Mouse (Mus musculus) spleen, embryonic (tissue): ENCODE measurements around the gene Unc45b.
"Not testable (repeated sequence)": the region's sequence is repeated elsewhere in the genome, so short reads cannot be mapped to it uniquely, and the experiment has no call there.

Experiments
- CTCF ChIA-PET: fragments of 350-600 bp; sonication (Branson Sonifier 250); formaldehyde crosslinking; loops from one replicate; lab custom pipeline; 2022; lab: Charles Lee

Unc45b gene

DNA sequence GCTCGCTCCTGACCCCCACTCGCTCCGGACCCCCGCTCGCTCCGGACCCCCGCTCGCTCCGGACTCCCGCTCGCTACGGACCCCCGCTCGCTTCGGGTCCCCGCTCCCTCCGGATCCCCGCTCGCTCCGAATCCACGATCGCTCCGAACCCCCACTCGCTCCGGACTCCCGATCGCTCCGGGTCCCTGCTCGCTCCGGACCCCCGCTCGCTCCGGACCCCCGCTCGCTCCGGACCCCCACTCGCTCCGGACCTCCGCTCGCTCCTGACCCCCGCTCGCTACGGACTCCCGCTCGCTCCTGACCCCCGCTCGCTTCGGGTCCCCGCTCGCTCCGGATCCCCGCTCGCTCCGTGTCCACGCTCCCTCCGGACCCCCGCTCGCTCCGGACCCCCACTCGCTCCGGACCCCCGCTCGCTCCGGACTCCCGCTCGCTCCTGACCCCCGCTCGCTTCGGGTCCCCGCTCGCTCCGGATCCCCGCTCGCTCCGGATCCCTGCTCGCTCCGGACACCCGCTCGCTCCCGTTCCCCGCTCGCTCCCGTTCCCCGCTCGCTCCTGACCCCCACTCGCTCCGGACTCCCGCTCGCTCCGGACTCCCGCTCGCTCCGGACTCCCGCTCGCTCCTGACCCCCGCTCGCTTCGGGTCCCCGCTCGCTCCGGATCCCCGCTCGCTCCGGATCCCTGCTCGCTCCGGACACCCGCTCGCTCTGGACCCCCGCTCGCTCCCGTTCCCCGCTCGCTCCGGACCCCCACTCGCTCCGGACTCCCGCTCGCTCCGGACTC lies 21.5 kb downstream of the Unc45b start:
- CTCF ChIA-PET: not testable (repeated sequence)

GRCm38 (mm10) chr11:82933186-82933585 lies 22.8 kb downstream of the Unc45b start:
- CTCF ChIA-PET: interaction anchor here (0.7 kb wide), 1 partner anchor 23 kb away, joined by 5 read pairs; no protein-coding TSS in a partner anchor

GRCm38 (mm10) chr11:82943336-82943735 lies 33.0 kb downstream of the Unc45b start:
- CTCF ChIA-PET: no interaction called here

DNA sequence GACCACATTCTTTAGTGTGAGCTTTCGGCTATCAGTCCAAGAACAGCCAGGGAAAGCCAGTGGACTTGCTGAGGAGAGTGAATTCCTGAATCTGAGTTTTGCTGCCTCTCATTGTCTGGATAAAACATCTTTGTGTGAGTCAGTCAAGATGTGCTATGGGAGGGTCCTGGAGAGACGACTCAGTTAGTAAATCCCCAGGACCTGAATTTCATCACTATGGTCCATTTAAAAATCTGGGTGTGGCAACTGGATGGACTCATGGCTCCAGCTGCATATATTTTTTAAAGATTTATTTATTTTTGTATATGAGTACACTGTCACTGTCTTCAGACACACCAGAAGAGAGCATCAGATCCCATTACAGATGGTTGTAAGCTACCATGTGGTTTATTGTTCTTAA lies 35.3 kb downstream of the Unc45b start:
- CTCF ChIA-PET: interaction anchor here (0.7 kb wide), 1 partner anchor 269 kb away, joined by 6 read pairs; no protein-coding TSS in a partner anchor

DNA sequence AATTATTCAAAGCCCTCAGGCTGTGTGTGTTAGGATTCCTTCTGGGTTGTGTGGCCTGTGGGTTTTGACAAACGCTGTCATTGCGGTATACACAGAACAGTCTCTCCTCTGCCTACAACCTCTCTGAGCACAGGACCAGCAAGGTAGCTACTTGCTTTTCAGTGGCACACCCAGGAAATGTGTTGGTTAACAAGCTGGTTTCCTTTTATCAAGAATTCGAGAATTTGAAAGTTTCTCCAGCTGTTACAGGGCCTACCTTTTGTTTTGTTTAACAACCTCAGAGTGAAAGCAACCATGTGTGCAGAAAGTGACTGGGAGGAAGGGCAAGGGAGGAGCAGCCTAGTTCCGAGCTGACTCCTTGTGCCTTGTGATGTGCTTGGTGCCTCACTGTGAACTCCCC lies 37.1 kb downstream of the Unc45b start:
- CTCF ChIA-PET: no interaction called here

DNA sequence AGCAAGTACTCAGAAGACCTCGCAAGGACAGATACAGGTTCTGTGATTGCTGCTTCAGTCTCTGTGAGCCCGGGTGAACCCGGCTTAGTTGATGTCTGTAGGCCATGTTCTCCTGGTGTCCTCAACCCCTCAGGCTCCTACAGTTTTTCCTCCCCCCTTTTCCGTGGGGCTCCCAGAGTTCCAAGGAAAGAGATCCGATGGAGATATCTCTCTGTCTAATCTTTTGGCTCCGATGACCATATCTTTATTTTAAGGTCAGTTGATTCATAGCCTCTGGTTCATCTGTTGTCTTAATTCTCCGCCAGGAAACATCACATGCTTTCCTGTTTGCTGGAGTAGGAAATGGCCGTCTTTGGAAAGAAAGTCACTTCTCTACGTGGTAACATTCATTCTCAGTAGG lies 38.7 kb downstream of the Unc45b start:
- CTCF ChIA-PET: no interaction called here

- CTCF ChIA-PET: no interaction called here
Measured at GRCm38 (mm10) chr11:82950736-82951481, 40.6 kb downstream of the Unc45b start, which contains the start of gene Slfn5. Gene Slfn5 (plus strand): TSS chr11:82951349.

DNA sequence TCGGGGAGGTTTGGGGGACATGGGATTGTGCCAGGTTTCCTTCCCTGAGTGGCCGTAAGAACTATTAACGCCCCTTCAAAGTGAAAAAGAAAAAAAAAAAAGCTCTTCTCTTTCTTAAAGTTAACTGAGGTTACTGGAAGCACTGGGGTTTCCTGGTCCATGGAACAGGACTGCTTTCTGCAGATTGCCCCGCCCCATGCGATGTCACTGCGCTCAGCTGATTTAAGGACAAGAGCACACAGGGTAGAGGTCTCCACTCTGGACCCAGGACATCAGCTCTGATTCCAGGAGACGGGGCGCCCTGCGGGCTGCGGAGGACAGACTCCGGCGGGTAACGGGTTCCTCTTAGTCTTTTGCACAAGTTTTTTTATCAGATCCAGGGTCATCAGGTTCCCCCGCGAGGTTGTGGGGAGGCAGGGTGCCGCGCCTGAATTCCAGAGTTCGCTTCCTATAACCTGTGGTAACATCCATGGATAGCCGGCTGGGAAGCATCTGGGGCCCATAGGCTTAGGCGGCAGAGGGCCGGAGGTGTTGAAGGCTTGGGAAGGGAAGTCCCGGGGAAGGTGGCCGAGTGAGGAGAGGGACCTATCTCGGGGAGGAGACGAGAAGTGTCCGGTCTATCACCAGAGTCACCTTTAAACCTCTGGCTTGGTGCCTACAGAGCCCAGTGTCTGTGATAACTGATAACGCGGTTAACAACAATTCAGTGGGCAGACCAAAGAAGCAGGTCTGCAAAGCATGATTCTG lies 41.7 kb downstream of the Unc45b start:
- CTCF ChIA-PET: interaction anchor here (0.7 to 0.9 kb wide), 2 partner anchors 10 to 174 kb away, joined by 3 to 4 read pairs; no protein-coding TSS in a partner anchor

DNA sequence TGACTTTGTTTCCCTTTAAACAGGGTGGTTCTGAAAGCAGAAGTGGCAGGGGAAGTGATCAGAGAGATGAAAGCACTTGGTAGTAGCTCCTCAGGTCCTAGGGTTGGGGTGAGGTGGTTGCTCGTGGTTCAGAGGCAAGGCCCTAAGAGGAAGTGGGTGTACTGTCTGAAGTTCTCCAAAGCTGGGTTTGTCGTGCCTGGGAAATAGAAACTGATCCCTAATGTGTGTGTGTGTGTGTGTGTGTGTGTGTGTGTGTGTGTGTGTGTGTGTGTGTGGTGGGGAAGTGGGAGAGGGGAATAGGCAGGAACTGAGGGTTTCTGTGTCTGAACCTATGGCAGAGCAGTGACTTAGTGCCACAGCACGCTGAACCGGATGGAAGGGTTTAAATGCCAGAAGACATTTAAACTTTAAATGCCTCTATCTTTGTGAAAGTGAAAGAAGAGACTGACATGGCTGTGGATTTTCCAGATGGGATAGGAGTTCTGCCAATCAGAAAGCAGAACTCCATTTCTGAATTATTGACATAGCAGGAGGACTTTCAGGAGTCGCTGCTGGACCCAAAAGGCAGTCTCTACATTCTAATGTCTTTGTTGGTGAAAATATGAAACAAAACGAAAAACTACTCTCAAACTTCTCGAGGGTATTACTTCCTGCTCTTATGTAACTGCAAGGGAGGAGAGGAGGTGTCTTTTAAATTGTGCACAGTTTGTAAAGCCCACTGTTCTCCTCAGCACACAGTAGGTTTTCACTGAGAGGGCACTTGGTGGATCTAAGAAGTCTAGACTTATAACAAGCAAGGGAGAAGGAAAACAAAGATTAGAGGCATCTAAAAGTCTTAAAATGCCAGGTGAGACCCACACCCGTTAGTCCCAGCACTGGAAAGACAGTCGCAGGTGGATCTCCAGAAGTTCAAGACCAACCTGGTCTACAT lies 42.5 kb downstream of the Unc45b start:
- CTCF ChIA-PET: no interaction called here

DNA sequence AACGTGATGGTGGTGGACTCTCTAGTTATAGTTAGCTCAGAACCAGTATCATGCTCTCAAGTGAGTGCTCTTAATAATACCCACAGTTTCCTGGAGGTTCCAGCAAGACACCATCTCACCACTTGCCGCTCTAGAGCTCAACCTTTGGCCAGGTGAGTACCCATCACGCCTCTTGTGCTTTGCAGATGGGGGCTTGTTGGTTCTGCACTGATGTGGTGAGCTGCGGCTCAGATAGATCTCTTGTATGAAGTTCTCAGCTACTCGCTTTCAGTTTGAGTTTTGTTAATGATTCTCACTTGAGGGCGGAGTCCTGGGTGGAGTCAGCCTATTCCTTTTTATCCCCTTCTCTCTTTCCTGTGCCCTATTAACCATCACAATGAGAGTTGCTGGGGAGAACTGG lies 44.3 kb downstream of the Unc45b start:
- CTCF ChIA-PET: interaction anchor here (0.8 kb wide), 1 partner anchor 40 kb away, joined by 3 read pairs; no protein-coding TSS in a partner anchor

DNA sequence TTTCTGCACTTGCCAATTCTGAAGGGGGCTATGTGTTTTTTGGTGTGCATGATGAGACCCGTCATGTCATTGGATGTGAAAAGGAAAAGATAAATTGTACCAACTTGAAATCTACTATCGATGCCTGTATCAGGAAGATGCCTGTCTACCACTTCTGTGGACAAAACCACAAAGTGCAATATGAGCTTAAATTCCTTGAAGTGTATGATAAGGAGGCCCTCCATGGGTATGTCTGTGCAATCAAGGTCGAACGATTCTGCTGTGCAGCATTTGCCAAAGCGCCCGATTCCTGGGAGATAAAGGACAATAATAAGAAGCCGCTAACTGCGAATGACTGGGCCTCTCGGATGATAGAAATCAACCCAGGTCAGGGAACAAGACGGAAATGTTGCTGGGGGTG lies 46.6 kb downstream of the Unc45b start:
- CTCF ChIA-PET: no interaction called here

DNA sequence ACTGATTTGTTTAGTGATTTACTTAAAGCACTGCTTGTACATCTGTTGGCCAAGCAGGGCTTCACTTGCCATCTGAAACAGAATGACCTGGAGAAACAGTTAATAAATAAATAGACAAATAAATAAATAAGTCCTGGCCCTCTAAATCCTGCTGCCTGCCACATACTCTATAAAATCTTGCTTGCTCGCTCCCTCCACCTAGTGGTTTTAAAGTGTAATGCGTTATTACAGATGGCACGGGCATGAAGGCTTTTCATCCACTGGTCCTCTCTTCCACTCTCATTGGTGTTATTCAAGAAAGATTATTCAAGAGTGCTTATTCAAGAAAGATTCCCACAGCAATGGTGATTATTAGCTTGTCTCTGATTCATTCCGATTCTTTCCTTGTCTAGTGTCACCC lies 49.3 kb downstream of the Unc45b start:
- CTCF ChIA-PET: interaction anchor here (0.6 kb wide), 1 partner anchor 33 kb away, joined by 3 read pairs; no protein-coding TSS in a partner anchor

- CTCF ChIA-PET: interaction anchor here (0.6 to 0.7 kb wide), 2 partner anchors 10 to 22 kb away, joined by 3 to 4 read pairs; no protein-coding TSS in a partner anchor
Measured at GRCm38 (mm10) chr11:82961743-82962142, 51.4 kb downstream of the Unc45b start.

GRCm38 (mm10) chr11:82962215-82962614 lies 51.9 kb downstream of the Unc45b start:
- CTCF ChIA-PET: interaction anchor here (0.6 to 0.7 kb wide), 2 partner anchors 10 to 22 kb away, joined by 3 to 4 read pairs; no protein-coding TSS in a partner anchor

DNA sequence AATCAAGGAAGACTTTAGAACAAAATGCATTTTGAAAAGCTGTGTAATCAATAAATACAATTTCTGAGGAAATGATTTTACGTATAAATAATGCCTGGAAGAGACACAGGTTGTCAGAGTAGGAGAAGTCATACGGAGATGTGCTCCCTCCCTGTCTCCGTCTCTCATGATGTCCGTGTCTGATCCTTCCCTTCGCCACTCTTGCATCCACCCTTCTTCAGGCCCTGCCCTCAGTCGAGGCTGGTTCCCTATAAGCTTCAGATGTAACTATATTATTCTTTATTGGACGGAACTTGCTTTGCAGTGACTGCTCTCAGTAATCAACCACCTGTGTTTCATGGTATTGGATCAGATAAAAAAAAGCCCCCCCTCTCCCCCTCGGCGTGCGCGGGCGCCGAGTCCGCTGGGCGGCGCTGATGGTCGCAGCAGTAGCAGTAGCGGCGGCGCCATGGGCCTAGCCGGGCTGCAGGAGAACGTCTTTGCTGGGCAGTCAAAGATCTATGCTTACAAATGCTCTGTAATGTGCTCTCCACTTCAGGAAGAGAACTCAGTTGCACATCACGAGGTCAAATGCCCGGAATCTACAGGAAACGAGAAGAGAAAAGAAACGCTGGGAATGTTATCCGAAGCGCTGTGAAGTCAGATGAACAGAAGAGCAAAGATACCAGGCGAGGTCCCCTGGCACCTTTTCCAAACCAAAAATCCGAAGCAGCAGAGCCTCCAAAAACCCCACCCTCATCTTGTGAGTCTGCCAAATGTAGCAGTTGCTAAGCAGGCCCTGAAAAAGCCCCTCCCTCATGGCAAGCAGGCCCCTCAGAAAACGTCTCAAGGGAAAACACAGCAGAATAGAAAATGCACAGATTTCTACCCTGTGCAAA lies 60.6 kb downstream of the Unc45b start:
- CTCF ChIA-PET: interaction anchor here (0.6 kb wide), 2 partner anchors 40 to 220 kb away, joined by 3 to 7 read pairs; partner anchors contain the start of gene Slfn3

GRCm38 (mm10) chr11:82971590-82971974 lies 61.2 kb downstream of the Unc45b start:
- CTCF ChIA-PET: interaction anchor here (0.6 kb wide), 2 partner anchors 39 to 220 kb away, joined by 3 to 7 read pairs; partner anchors contain the start of gene Slfn3

DNA sequence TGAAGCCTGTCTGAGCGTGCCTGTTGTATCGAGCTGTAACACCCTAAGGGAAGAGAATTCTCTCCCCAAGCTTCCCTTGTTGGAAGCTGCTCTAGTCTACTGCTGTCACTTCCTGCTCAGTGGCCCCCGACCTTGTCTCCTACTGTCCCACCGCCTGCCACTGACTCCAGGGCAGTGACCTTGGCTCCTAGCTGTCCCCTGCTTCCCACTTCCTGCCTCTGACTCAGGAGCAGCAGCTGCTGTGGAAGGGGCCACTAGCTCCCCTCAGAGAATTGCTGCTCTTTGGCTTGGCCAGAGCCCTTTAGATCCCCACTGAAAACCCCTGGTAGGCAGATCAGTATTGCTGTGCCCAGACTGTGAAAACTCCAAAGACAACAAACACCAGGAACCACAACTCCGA lies 63.6 kb downstream of the Unc45b start:
- CTCF ChIA-PET: no interaction called here

DNA sequence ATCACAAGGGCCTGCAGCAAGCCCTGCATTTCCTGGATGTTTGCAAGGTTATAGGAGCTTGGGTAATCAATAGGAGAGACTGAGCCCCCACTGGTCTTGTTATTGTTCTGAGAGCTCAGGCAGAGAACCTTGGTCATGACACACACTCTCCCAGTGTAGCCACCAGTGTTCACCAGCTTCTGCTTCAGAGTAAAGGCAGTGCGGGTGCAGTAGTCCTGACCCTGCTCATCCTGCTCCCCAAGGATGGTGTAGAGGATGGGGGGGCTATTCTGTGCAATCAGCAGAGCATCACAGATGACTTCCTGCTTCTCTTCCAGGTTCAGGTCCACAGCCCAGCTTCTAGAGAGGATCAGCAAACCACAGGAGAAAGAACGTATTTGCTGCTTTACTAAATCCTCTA lies 72.1 kb downstream of the Unc45b start:
- CTCF ChIA-PET: not testable (repeated sequence)

DNA sequence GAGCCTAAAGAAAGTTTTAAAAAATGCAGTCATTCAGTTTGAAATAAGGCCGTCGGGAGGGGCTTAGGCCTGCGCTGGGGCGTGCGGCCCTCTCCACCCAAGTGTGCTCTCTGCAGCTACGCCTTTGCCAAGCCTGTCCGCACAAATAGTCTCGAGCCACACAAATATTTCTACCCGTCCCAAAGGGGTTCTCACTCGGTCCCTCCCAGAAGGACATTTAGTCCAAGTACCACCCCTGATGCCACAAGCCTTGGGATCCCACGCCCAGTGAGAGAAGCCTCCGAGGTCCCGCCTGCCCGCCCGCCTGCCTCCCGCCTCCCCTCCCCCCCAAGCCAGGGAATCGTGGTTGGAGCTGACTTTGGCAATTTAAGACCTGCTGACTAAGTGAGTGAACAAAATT lies 72.8 kb downstream of the Unc45b start:
- CTCF ChIA-PET: no interaction called here
